Mouse (Mus musculus) thymus, adult 2 months (tissue): ENCODE data around the gene Pim1. TPM values are rescaled to one million over a fixed set of nuclear protein-coding genes. Genes with fewer than 3 reads are reported as not detected.
"Not testable (repeated sequence)": the region's sequence is repeated elsewhere in the genome, so short reads cannot be mapped to it uniquely, and the experiment has no call there.

Source experiments
- DNase-seq: peaks from one replicate; pipeline ENCODE4 v3.0.0; 2021
- H3K27ac ChIP-seq: fragments of 200-500 bp; 2 replicates; pipeline ENCODE4 v1.5.1; 2012; ENCODE audit warnings: low read length, control low read depth; ENCODE audit not compliant: control insufficient read depth, insufficient read depth
- H3K27me3 ChIP-seq: fragments of 200-500 bp; 2 replicates; pipeline ENCODE4 v1.6.1; 2012; ENCODE audit warnings: mild to moderate bottlenecking, low read length, moderate library complexity, mixed read lengths; ENCODE audit not compliant: control insufficient read depth, insufficient read depth
- H3K36me3 ChIP-seq: fragments of 200-500 bp; 2 replicates; pipeline ENCODE4 v1.6.1; 2012; ENCODE audit warnings: mild to moderate bottlenecking, low read length, moderate library complexity; ENCODE audit not compliant: control insufficient read depth, insufficient read depth
- H3K4me1 ChIP-seq: fragments of 200-500 bp; replicated peaks from 2 replicates; pipeline ENCODE4 v1.6.1; 2012; ENCODE audit warnings: low read length; ENCODE audit not compliant: control insufficient read depth, insufficient read depth
- H3K4me3 ChIP-seq: fragments of 200-500 bp; 2 replicates; pipeline ENCODE4 v1.5.1; 2012; ENCODE audit warnings: mild to moderate bottlenecking, low read length, control low read depth, moderate library complexity; ENCODE audit not compliant: control insufficient read depth, insufficient read depth
- CTCF ChIP-seq: fragments of 200-500 bp; IDR thresholded peaks from 2 replicates; pipeline ENCODE4 v1.5.1; 2012; ENCODE audit warnings: mild to moderate bottlenecking, control low read depth, low read length, moderate library complexity, borderline replicate concordance; ENCODE audit not compliant: control insufficient read depth, poor library complexity, insufficient read depth; ENCODE audit errors: extremely low read depth
- POLR2A ChIP-seq: fragments of 200-500 bp; IDR thresholded peaks from 2 replicates; pipeline ENCODE4 v1.6.1; 2012; ENCODE audit warnings: mild to moderate bottlenecking, low read length, control low read depth, moderate library complexity; ENCODE audit not compliant: control insufficient read depth, poor library complexity, insufficient read depth; ENCODE audit errors: extremely low read depth
- WGBS: fragments of 180-500 bp; shearing (Covaris S2); methylation state at CpG from one replicate; pipeline ENCODE4 v1.1.7; 2018; 5-methylcytosine and 5-hydroxymethylcytosine counted together
- polyA plus RNA-seq: library from polyadenylated mRNA; depleted of rRNA; stranded (reverse); fragments of >200 nt; gene quantifications from 2 replicates; pipeline ENCODE4 v1.2.3, GENCODE M21; 2012

The Pim1 gene
- polyA plus RNA-seq, 1 experiment = 92.7 TPM

GRCm38 (mm10) chr17:29492269-29493191 is 2.0 kb downstream of the Pim1 start:
- Histone ChIP-seq H3K4me3 (peak overlapping the region; percentile 88), H3K27ac (peak overlapping the region; percentile 94), H3K27me3 (no peaks in the 10 kb centered on the region), H3K4me1 (peaks cover 34% of the 10 kb centered on the region), H3K36me3 (peaks cover 5% of the 10 kb centered on the region)
- under 1% methylated on average over 22 of the region's 22 CpGs for WGBS
- peak; percentile 50; the same call in 1 of the 2 replicates for TF ChIP-seq POLR2A
- TF ChIP-seq CTCF = peak; percentile 33; the same call in 1 of the 2 replicates
- DNase-seq = peak; percentile 81

GRCm38 (mm10) chr17:29493461-29493980 is 3.0 kb downstream of the Pim1 start:
- H3K27me3 ChIP-seq = no peaks in the 10 kb centered on the region
- WGBS = 31% methylated on average over 11 of the region's 11 CpGs
- peaks cover 5% of the 10 kb centered on the region for H3K36me3 ChIP-seq
- peak overlapping the region; percentile 94 for H3K27ac ChIP-seq
- peaks cover 38% of the 10 kb centered on the region for H3K4me1 ChIP-seq
- peak; percentile 28 for DNase-seq
- H3K4me3 ChIP-seq = peak overlapping the region; percentile 9; the same call in 1 of the 2 replicates
- no peak for TF ChIP-seq POLR2A
- TF ChIP-seq CTCF = no peak

- H3K27ac ChIP-seq = peak overlapping the region; percentile 94
- peak; percentile 31 for DNase-seq
- no peak for TF ChIP-seq POLR2A
- no peak for TF ChIP-seq CTCF
- H3K4me3 ChIP-seq = peak overlapping the region; percentile 8
- 8% methylated on average over 10 of the region's 10 CpGs for WGBS
- no peaks in the 10 kb centered on the region for H3K27me3 ChIP-seq
- peaks cover 36% of the 10 kb centered on the region for H3K4me1 ChIP-seq
- peaks cover 5% of the 10 kb centered on the region for H3K36me3 ChIP-seq
Observed at GRCm38 (mm10) chr17:29494062-29494731, 3.6 kb downstream of the Pim1 start.

- DNase-seq = peak; percentile 24
- Histone ChIP-seq H3K4me3 (peak overlapping the region; percentile 8), H3K36me3 (peaks cover 5% of the 10 kb centered on the region), H3K4me1 (peaks cover 32% of the 10 kb centered on the region), H3K27me3 (no peaks in the 10 kb centered on the region), H3K27ac (peak overlapping the region; percentile 70)
- no peak for TF ChIP-seq POLR2A
- no peak for TF ChIP-seq CTCF
- WGBS = 29% methylated on average over 8 of the region's 8 CpGs
Observed at GRCm38 (mm10) chr17:29494732-29495076, 4.2 kb downstream of the Pim1 start.

- Histone ChIP-seq H3K27ac (no peak overlapping the region), H3K4me1 (peaks cover 41% of the 10 kb centered on the region), H3K4me3 (no peak overlapping the region), H3K27me3 (no peaks in the 10 kb centered on the region), H3K36me3 (peaks cover 5% of the 10 kb centered on the region)
- no peak for DNase-seq
- TF ChIP-seq CTCF (no peak), POLR2A (no peak)
- WGBS = 70% methylated on average over 6 of the region's 6 CpGs
Observed at GRCm38 (mm10) chr17:29496211-29497070, 5.9 kb downstream of the Pim1 start.

- WGBS = 89% methylated on average over 3 of the region's 3 CpGs
- no peak for DNase-seq
- H3K27me3 ChIP-seq = no peaks in the 10 kb centered on the region
- peaks cover 5% of the 10 kb centered on the region for H3K36me3 ChIP-seq
- no peak for TF ChIP-seq POLR2A
- TF ChIP-seq CTCF = no peak
- peaks cover 42% of the 10 kb centered on the region for H3K4me1 ChIP-seq
- H3K4me3 ChIP-seq = no peak overlapping the region
- no peak overlapping the region for H3K27ac ChIP-seq
Observed at GRCm38 (mm10) chr17:29497071-29497354, 6.5 kb downstream of the Pim1 start.

- not testable (repeated sequence) for H3K27ac ChIP-seq, H3K27me3 ChIP-seq, DNase-seq, H3K4me3 ChIP-seq, H3K36me3 ChIP-seq
- 44% methylated on average over 1 of the region's 1 CpGs for WGBS
- peaks cover 44% of the 10 kb centered on the region for H3K4me1 ChIP-seq
Observed at GRCm38 (mm10) chr17:29497481-29497880, 6.9 kb downstream of the Pim1 start.
